Mouse (Mus musculus) yolk sac, embryonic 10.5 days (tissue): ENCODE data around the gene Prss21.
A peak's percentile ranks its signal among the peaks of the same experiment; 100 is the strongest.

Experiments used
- DNase-seq: peaks from one replicate; pipeline ENCODE4 v3.0.0-alpha.2; 2017; ENCODE audit warnings: low spot score

The Prss21 gene

GRCm38 (mm10) chr17:23867756-23868155 lies at the start of gene Prss21:
Gene Prss21, plus strand, starts transcription at chr17:23868056.
- DNase-seq, result no peak

- no peak for DNase-seq
These were observed 49.3 kb upstream of the Prss21 start for GRCm38 (mm10) chr17:23818579-23818978.

DNA sequence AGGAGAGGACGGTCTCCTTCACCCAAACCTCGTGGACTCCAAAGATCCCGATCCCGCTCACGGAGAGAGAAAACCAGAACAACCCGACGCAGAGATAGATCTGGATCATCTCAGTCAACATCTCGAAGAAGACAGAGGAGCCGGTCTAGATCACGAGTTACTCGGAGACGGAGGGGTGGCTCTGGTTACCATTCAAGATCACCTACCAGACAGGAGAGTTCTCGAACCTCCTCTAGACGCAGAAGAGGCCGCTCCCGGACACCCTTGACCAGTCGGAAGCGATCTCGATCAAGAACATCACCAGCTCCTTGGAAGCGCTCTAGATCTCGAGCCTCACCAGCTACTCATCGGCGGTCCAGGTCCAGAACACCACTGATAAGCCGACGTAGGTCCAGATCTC lies 48.6 kb upstream of the Prss21 start:
- DNase-seq, result no peak

- DNase-seq, result no peak
These were observed 47.1 kb upstream of the Prss21 start for GRCm38 (mm10) chr17:23820731-23821130.

DNA sequence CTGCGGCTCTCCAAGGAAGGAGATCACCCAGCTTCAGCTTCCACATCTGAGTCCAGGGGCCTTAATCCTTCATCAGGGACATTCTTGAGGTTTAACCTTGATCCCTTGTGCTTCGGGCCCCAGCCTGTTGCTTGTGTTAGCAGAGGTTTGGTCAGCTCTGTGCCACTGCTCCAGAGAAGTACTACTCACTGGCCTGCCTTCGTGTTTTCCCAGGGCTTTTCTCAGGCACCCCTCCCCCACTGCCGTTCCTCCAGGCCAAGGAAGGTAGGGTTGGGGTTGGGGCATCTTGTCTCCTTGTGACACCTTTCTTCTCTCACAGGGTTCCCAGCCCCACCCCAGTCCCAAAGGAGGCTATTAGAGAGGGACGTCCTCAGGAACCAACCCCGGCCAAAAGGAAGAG lies 45.8 kb upstream of the Prss21 start:
- DNase-seq, result no peak

DNA sequence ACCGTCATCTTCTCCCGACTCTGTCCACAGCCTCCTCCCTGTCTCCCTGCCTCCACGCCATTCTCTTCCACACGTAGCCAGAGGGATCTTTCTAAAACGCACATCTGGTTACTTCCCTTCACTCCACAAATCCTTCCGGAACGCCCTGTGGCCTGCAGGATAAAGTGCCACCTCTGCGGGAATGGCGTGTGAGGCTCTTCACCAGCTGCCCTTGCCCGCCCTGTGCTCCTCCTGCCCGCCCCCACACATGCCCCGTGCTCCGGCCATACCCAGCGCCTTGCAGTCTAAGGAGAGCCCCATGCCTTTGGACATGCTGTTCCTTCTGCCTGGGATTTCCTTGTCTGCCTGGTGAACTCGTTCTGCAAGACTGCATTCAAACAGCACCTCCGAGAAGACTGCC lies 44.8 kb upstream of the Prss21 start:
- DNase-seq, result no peak

DNA sequence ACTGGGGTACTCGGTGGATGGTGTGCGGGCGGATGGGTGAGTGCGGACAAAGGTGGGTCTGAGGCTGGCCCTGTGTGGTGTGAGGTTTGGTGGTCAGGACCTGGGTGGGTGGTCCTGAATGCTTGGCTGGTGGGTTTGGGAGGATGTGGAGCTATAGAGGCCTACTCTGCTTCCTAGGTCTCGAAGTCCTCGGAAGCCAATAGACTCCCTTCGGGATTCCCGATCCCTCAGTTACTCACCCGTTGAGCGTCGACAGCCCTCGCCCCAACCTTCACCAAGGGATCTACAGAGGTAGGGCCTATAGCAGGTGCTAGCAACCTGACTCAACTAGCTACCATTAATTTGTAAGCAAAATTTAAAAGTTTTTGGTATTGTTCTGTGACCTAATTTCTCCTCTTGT lies 44.2 kb upstream of the Prss21 start:
- no peak for DNase-seq

DNA sequence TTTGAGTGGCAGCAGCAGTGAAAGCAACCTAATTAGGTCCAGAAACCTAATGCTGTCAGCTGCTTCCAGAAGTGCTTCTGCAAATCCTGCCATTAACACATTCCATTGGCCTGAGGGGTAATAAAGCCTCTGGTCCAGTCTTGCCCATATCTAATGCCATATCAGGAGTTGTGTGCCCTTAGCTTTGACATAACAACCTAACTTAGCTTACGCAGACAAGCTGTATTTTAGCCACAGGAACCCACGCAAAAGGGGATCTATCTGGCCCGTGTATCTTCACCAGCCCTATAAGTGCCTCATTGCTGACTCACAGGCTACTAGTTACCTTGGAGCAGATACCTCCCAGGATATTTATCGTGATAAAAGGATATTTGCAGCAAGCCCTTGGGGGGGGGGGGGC lies 42.3 kb upstream of the Prss21 start:
- DNase-seq, result no peak

DNA sequence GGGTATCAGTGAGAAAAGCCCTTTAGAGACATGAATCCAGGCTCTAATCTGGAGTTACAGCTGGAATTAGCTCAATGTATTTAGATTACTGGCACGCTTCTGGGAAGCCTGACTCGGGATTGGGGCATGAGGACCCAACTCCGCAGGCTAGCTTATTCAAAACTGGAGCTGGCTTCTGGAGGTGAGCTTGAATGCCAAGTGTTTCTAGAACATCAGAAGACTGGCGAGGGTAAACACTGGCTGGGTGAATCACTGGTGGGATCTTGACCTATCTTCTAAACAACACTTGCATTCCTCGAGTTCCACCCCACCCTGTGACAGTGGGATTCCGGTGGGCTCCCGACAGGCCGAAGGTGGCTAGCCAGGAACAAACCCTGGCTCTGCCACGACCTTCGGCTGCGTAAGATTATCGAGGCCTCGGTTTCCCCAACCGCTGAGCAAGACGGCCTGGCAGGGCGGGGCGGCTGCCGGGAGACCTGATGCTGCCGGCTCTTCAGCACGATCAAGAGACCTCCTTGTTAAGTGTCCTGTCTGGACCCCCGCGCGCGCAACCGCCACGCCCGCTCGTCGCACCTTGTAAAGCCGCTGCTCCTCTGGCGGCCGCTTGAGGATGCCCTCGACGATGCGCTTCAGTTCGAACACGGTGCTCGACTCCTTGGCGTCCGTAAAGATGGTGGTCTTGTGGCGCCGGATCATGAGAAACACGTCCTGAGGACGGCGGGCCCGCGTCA lies 39.4 kb upstream of the Prss21 start:
- no peak for DNase-seq

- peak; percentile 91 for DNase-seq
These were observed 38.7 kb upstream of the Prss21 start, which contains the start of gene Elob for GRCm38 (mm10) chr17:23829064-23829619. Gene Elob, minus strand, starts transcription at chr17:23829136.

DNA sequence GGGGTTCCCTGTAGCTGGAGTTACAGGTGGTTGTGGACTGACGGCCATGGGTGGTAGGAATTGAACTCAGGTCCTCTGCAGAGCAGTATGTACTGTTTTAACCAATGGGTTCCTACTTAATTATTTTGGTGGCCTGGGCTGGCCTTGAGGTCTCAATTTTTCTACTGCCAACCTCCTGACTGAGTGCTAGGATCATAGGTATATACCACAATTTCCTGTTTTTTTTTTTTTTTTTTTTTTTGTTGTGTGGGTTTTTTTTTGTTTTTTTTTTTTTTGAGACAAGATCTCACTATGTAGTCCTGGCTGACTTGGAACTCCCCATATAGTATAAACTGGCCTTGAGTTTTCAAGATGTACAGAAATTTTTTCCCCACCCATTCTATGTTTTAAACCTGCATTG lies 36.7 kb upstream of the Prss21 start:
- DNase-seq, result no peak

- DNase-seq, result no peak
These were observed 31.8 kb upstream of the Prss21 start, which contains the start of gene Prss33 for GRCm38 (mm10) chr17:23836006-23836575. Gene Prss33, minus strand, starts transcription at chr17:23836056.

- DNase-seq, result no peak
These were observed 26.7 kb upstream of the Prss21 start for GRCm38 (mm10) chr17:23841145-23841544.

- no peak for DNase-seq
These were observed 24.6 kb upstream of the Prss21 start for GRCm38 (mm10) chr17:23843141-23843811.

DNA sequence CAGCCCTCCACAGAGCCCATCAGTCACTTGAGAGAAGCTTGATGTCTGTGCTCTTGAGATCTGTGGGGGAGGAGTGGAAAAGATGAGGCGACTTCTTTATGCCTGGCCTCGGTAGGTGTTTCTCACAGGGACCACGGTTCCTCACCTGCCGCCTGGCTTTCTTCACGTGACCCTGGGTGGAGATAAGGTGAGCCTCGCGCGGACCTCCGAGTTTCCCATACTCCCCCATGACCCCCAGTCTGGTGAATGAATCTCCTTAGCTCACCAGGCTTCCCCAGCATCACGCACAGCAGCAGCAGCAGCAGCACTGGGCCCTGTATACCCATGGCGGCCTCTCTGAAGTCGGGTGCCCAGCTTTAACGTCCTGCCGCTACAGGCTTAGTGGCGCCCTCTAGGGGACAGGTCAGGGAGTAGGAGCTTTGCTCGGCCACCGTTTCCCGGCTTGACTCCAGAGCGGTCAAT lies 24.0 kb upstream of the Prss21 start, which contains the start of the genes Prss32 and Prss41:
Gene Prss32 (plus strand): TSS at position 44 of the 462 bp plus-strand sequence.
Gene Prss41 (minus strand): TSS at position 361 of the 462 bp plus-strand sequence.
- no peak for DNase-seq

- no peak for DNase-seq
These were observed 17.8 kb upstream of the Prss21 start for GRCm38 (mm10) chr17:23850028-23850427.

GRCm38 (mm10) chr17:23850853-23851749 lies 16.8 kb upstream of the Prss21 start:
- peak; percentile 42 for DNase-seq

DNA sequence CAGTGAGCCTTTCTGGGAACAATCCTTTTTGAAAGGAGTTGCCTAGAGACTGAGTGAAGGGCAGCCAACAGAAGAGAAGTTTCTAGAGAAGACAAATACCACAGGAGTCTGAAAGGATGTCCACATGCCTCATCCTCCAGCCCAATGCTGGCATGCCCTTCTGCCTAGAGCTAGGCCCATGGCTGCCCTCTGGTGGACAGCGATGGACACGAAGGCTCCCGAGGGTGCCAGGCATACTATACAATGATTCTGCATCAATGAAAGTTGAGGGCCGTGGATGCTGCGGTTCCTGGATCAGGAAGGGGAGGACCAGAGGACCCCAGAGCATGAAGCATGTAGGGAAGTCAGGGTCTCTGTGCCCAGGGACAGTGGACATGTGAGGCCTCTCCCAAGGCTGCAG lies 14.6 kb upstream of the Prss21 start:
- DNase-seq, result no peak

- DNase-seq, result no peak
These were observed 13.6 kb upstream of the Prss21 start for GRCm38 (mm10) chr17:23854229-23854765.

DNA sequence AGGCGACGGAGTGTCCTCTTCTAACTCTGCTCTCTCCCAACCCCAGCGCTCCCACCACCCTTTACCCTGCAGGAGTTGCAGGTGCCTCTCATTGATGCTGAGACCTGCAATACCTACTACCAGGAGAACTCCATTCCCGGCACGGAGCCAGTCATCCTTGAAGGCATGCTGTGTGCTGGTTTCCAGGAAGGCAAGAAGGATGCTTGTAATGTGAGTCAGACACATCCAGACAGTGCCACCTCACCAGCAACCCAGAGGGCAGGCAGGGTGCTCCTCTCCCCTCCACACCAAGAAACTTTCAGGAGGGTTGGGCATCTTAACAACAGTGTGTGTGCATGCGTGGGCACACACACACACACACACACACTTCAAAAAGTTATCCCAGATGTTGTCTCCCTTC lies 10.7 kb upstream of the Prss21 start:
- no peak for DNase-seq

GRCm38 (mm10) chr17:23857913-23858312 lies 9.9 kb upstream of the Prss21 start:
- no peak for DNase-seq
